Mouse (Mus musculus) myocyte (in vitro differentiated cells): ENCODE results near the gene Csmd2. TPM values are rescaled to one million over a fixed set of nuclear protein-coding genes. Genes with fewer than 3 reads are reported as not detected.

Experiments
- H3K27me3 ChIP-seq: one replicate; pipeline ENCODE4 v1.6.1; 2011; ENCODE audit not compliant: control insufficient read depth, insufficient read depth, insufficient read length
- H3K36me3 ChIP-seq: one replicate; pipeline ENCODE4 v1.6.1; 2011; ENCODE audit not compliant: control insufficient read depth, insufficient read depth
- H3K4me2 ChIP-seq: one replicate; pipeline ENCODE4 v1.6.1; 2011; ENCODE audit warnings: low read depth, control low read depth
- H3K4me3 ChIP-seq: one replicate; pipeline ENCODE4 v1.5.1; 2011; ENCODE audit warnings: mild to moderate bottlenecking, control low read depth, moderate library complexity
- H3K79me2 ChIP-seq: one replicate; pipeline ENCODE4 v1.6.1; 2011; ENCODE audit not compliant: control insufficient read depth, insufficient read depth
- H3ac ChIP-seq: one replicate; pipeline ENCODE4 v1.6.1; 2011; ENCODE audit not compliant: control insufficient read depth, insufficient read length
- CEBPB ChIP-seq: IDR thresholded peaks from 2 replicates; pipeline ENCODE4 v1.6.1; 2011; ENCODE audit warnings: mild to moderate bottlenecking, moderate library complexity; ENCODE audit not compliant: poor library complexity, insufficient read depth, severe bottlenecking
- E2F4 ChIP-seq: IDR thresholded peaks from one replicate; pipeline ENCODE4 v1.6.1; 2011; ENCODE audit warnings: mild to moderate bottlenecking, control low read depth, moderate library complexity; ENCODE audit not compliant: insufficient read depth
- MAX ChIP-seq: IDR thresholded peaks from one replicate; pipeline ENCODE4 v1.6.1; 2011; ENCODE audit warnings: low read depth, mild to moderate bottlenecking, control low read depth
- MYOD1 ChIP-seq, 3 experiments: IDR thresholded peaks; one replicate each; pipeline ENCODE4 v1.6.1; 2011; ENCODE audit warnings: control low read depth in 2 of 3, low read depth in 2 of 3, mild to moderate bottlenecking in 2 of 3, moderate library complexity in 1 of 3; ENCODE audit not compliant: insufficient read length in 2 of 3, control insufficient read depth in 1 of 3
- MYOG ChIP-seq, 3 experiments: IDR thresholded peaks; one replicate each; pipeline ENCODE4 v1.6.1; 2011; ENCODE audit warnings: control low read depth in 2 of 3, low read depth in 2 of 3, mild to moderate bottlenecking in 2 of 3; ENCODE audit not compliant: insufficient read length in 2 of 3, control insufficient read depth in 1 of 3, insufficient read depth in 1 of 3
- POLR2A ChIP-seq: IDR thresholded peaks from one replicate; pipeline ENCODE4 v1.6.1; 2011; ENCODE audit warnings: low read depth, mild to moderate bottlenecking, control low read depth, moderate library complexity; ENCODE audit not compliant: insufficient read length
- POLR2AphosphoS2 ChIP-seq: IDR thresholded peaks from one replicate; pipeline ENCODE4 v1.6.1; 2011; ENCODE audit warnings: low read depth, control low read depth; ENCODE audit not compliant: insufficient read length
- REST ChIP-seq: IDR thresholded peaks from one replicate; pipeline ENCODE4 v1.6.1; 2011; ENCODE audit warnings: mild to moderate bottlenecking, control low read depth, moderate library complexity; ENCODE audit not compliant: insufficient read depth, insufficient read length
- SRF ChIP-seq: IDR thresholded peaks from one replicate; pipeline ENCODE4 v1.6.1; 2011; ENCODE audit warnings: low read depth; ENCODE audit not compliant: control insufficient read depth, insufficient read length
- TCF12 ChIP-seq: IDR thresholded peaks from one replicate; pipeline ENCODE4 v1.6.1; 2011; ENCODE audit warnings: mild to moderate bottlenecking, control low read depth; ENCODE audit not compliant: poor library complexity, insufficient read depth, severe bottlenecking
- TCF3 ChIP-seq: IDR thresholded peaks from one replicate; pipeline ENCODE4 v1.6.1; 2011; ENCODE audit warnings: low read depth, control low read depth; ENCODE audit not compliant: insufficient read length
- USF1 ChIP-seq: IDR thresholded peaks from one replicate; pipeline ENCODE4 v1.6.1; 2011; ENCODE audit warnings: low read depth, mild to moderate bottlenecking, control low read depth, moderate library complexity
- polyA plus RNA-seq: library from polyadenylated mRNA; unstranded; fragments of >200 nt; fragmentation: generic; extraction: Trizol; gene quantifications from one replicate; pipeline ENCODE4 v1.2.1, GENCODE M21; 2012; ENCODE audit warnings: missing spikeins

Gene Csmd2
- polyA plus RNA-seq, 1 experiment, result not detected

DNA sequence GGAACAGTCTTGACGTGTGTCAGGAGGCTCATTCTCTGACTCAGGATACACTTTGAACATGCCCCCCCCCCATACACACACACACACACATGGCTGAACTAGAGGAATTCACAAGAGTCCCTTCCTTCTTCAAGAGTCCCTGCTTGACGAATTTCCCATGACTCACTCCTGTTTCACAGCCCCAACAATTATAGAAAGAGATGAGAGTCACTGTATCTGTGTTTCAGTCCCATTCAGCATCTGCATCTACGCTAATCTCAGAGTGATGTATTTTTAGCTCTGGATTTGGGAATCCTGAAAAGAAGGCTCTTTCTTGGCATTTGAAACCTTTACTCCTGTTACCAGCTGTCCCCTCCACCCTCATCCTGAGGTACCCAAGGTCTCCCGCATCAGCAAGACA lies 406.2 kb downstream of the Csmd2 start:
- Histone ChIP-seq H3K4me3 (no peak overlapping the region), H3K27me3 (no peaks in the 10 kb centered on the region), H3ac (no peak overlapping the region), H3K79me2 (no peaks in the 10 kb centered on the region), H3K4me2 (no peak overlapping the region), H3K36me3 (no peaks in the 10 kb centered on the region)
- no peak for TF ChIP-seq USF1
- no peak for TF ChIP-seq TCF12
- TF ChIP-seq POLR2AphosphoS2, result no peak
- TF ChIP-seq MYOG (IDR thresholded peaks at IDR 0.05; ENCODE audit: control insufficient read depth in 1 of 3, insufficient read depth in 1 of 3, insufficient read length in 2 of 3, low read depth in 2 of 3), result no peak

- Histone ChIP-seq H3K36me3 (no peaks in the 10 kb centered on the region), H3ac (no peak overlapping the region), H3K79me2 (no peaks in the 10 kb centered on the region), H3K27me3 (no peaks in the 10 kb centered on the region), H3K4me3 (no peak overlapping the region), H3K4me2 (no peak overlapping the region)
- TF ChIP-seq MAX (no peak), REST (no peak), POLR2A (no peak), TCF3 (no peak), USF1 (no peak), MYOG (IDR thresholded peaks at IDR 0.05; ENCODE audit: control insufficient read depth in 1 of 3, insufficient read depth in 1 of 3, insufficient read length in 2 of 3, low read depth in 2 of 3) (no peak), POLR2AphosphoS2 (no peak), E2F4 (no peak), CEBPB (no peak), TCF12 (no peak), MYOD1 (IDR thresholded peaks at IDR 0.05; ENCODE audit: control insufficient read depth in 1 of 3, insufficient read length in 2 of 3, low read depth in 2 of 3) (no peak), SRF (no peak)
Measured at GRCm38 (mm10) chr4:128396616-128397015, 409.0 kb downstream of the Csmd2 start.

GRCm38 (mm10) chr4:128397804-128398203 lies 410.1 kb downstream of the Csmd2 start:
- Histone ChIP-seq H3K4me3 (no peak overlapping the region), H3K4me2 (no peak overlapping the region), H3K27me3 (no peaks in the 10 kb centered on the region), H3K36me3 (no peaks in the 10 kb centered on the region), H3K79me2 (no peaks in the 10 kb centered on the region), H3ac (no peak overlapping the region)
- no peak for TF ChIP-seq MYOG (IDR thresholded peaks at IDR 0.05; ENCODE audit: control insufficient read depth in 1 of 3, insufficient read depth in 1 of 3, insufficient read length in 2 of 3, low read depth in 2 of 3)
- TF ChIP-seq USF1, result no peak
- TF ChIP-seq MAX, result no peak
- no peak for TF ChIP-seq POLR2AphosphoS2
- TF ChIP-seq CEBPB, result no peak
- TF ChIP-seq SRF, result no peak
- no peak for TF ChIP-seq E2F4
- TF ChIP-seq TCF12, result no peak

- Histone ChIP-seq H3K79me2 (no peaks in the 10 kb centered on the region), H3K27me3 (no peaks in the 10 kb centered on the region), H3ac (no peak overlapping the region), H3K4me3 (no peak overlapping the region), H3K36me3 (no peaks in the 10 kb centered on the region), H3K4me2 (no peak overlapping the region)
- no peak for TF ChIP-seq E2F4
- TF ChIP-seq REST, result no peak
- no peak for TF ChIP-seq MYOG (IDR thresholded peaks at IDR 0.05; ENCODE audit: control insufficient read depth in 1 of 3, insufficient read depth in 1 of 3, insufficient read length in 2 of 3, low read depth in 2 of 3)
- TF ChIP-seq POLR2AphosphoS2, result no peak
- no peak for TF ChIP-seq TCF3
- TF ChIP-seq SRF, result no peak
- TF ChIP-seq CEBPB, result no peak
- no peak for TF ChIP-seq TCF12
- TF ChIP-seq POLR2A, result no peak
Measured at GRCm38 (mm10) chr4:128398948-128399347, 411.3 kb downstream of the Csmd2 start.

DNA sequence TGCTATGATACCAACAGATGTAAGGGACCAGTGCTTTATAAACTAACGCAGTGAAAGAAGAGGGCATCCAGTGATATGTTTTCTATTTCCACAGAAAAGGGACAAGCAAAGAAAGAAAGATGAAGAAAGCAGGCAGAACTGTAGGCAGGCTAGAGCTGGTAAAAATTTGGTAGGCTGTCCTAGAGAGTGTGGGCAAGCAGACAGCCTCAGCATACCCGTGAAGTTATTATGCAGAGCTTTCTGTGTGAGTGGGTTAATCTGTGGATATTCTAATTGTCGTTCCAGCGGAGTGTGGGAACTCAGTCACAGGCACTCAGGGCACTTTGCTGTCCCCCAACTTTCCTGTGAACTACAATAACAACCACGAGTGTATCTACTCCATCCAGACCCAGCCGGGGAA lies 412.4 kb downstream of the Csmd2 start:
- H3K36me3 ChIP-seq, result no peaks in the 10 kb centered on the region
- no peaks in the 10 kb centered on the region for H3K27me3 ChIP-seq
- H3K4me3 ChIP-seq, result no peak overlapping the region
- H3K79me2 ChIP-seq, result no peaks in the 10 kb centered on the region
- TF ChIP-seq TCF3, result no peak
- TF ChIP-seq MYOD1 (IDR thresholded peaks at IDR 0.05; ENCODE audit: control insufficient read depth in 1 of 3, insufficient read length in 2 of 3, low read depth in 2 of 3), result no peak
- TF ChIP-seq MYOG (IDR thresholded peaks at IDR 0.05; ENCODE audit: control insufficient read depth in 1 of 3, insufficient read depth in 1 of 3, insufficient read length in 2 of 3, low read depth in 2 of 3), result no peak
- no peak for TF ChIP-seq MAX
- no peak for TF ChIP-seq CEBPB
- no peak for TF ChIP-seq TCF12
- no peak for TF ChIP-seq E2F4
- TF ChIP-seq POLR2AphosphoS2, result no peak
- no peak for TF ChIP-seq POLR2A
- TF ChIP-seq SRF, result no peak
- no peak for TF ChIP-seq USF1
- no peak for TF ChIP-seq REST
- H3ac ChIP-seq, result no peak overlapping the region
- H3K4me2 ChIP-seq, result no peak overlapping the region
